Mouse (Mus musculus) liver, adult 2 months (tissue): Measurements from ENCODE around the gene Slc22a8. TPM values are rescaled to one million over a fixed set of nuclear protein-coding genes. Genes with fewer than 3 reads are reported as not detected.

ENCODE experiments used
- DNase-seq: peaks from one replicate; pipeline ENCODE4 v3.0.0-alpha.2; 2011; ENCODE audit warnings: low read depth, low spot score; ENCODE audit errors: extremely low read depth
- H3K27ac ChIP-seq: fragments of 200-500 bp; replicated peaks from 2 replicates; pipeline ENCODE4 v1.5.1; 2012; ENCODE audit warnings: low read depth, mild to moderate bottlenecking, control low read depth, inconsistent platforms, low read length; ENCODE audit not compliant: insufficient read depth
- H3K27me3 ChIP-seq: fragments of 200-500 bp; 2 replicates; pipeline ENCODE4 v1.6.1; 2012; ENCODE audit warnings: mild to moderate bottlenecking, moderate library complexity, low read length, inconsistent platforms; ENCODE audit not compliant: control insufficient read depth, insufficient read depth
- H3K36me3 ChIP-seq: fragments of 200-500 bp; 2 replicates; pipeline ENCODE4 v1.6.1; 2012; ENCODE audit warnings: low read length, inconsistent platforms; ENCODE audit not compliant: control insufficient read depth, insufficient read depth
- H3K4me1 ChIP-seq: fragments of 200-500 bp; 2 replicates; pipeline ENCODE4 v1.6.1; 2011; ENCODE audit warnings: low read length; ENCODE audit not compliant: control insufficient read depth, insufficient read depth
- H3K4me3 ChIP-seq: fragments of 200-500 bp; 2 replicates; pipeline ENCODE4 v1.5.1; 2011; ENCODE audit warnings: low read depth, mild to moderate bottlenecking, control low read depth, low read length, moderate library complexity; ENCODE audit not compliant: insufficient read depth
- H3K79me2 ChIP-seq: fragments of 200-500 bp; 2 replicates; pipeline ENCODE4 v1.6.1; 2012; ENCODE audit warnings: inconsistent platforms, mild to moderate bottlenecking, low read length, moderate library complexity; ENCODE audit not compliant: control insufficient read depth, insufficient read depth
- H3K9ac ChIP-seq: fragments of 200-500 bp; 2 replicates; pipeline ENCODE4 v1.6.1; 2012; ENCODE audit warnings: low read depth, mild to moderate bottlenecking, control low read depth, inconsistent platforms, low read length
- CTCF ChIP-seq: fragments of 200-500 bp; IDR thresholded peaks from 2 replicates; pipeline ENCODE4 v1.5.1; 2011; ENCODE audit warnings: low read depth, low read length, control low read depth
- POLR2A ChIP-seq: fragments of 200-500 bp; IDR thresholded peaks from 2 replicates; pipeline ENCODE4 v1.6.1; 2011; ENCODE audit warnings: low read length, control low read depth; ENCODE audit not compliant: insufficient read depth; ENCODE audit errors: extremely low read depth
- WGBS: fragments of 180-500 bp; shearing (Covaris S2); methylation state at CpG from one replicate; pipeline ENCODE4 v1.1.7; 2018; 5-methylcytosine and 5-hydroxymethylcytosine counted together
- polyA plus RNA-seq: library from polyadenylated mRNA; depleted of rRNA; stranded (reverse); fragments of >200 nt; gene quantifications from 2 replicates; pipeline ENCODE4 v1.2.3, GENCODE M21; 2012
- total RNA-seq: library from RNA; depleted of rRNA; stranded (reverse); fragments of >200 nt; gene quantifications from 2 replicates; pipeline ENCODE4 v1.2.3, GENCODE M21; 2014

Slc22a8 gene
- total and polyA plus RNA-seq, 2 experiments, result 0.02 TPM; not detected in 1

DNA sequence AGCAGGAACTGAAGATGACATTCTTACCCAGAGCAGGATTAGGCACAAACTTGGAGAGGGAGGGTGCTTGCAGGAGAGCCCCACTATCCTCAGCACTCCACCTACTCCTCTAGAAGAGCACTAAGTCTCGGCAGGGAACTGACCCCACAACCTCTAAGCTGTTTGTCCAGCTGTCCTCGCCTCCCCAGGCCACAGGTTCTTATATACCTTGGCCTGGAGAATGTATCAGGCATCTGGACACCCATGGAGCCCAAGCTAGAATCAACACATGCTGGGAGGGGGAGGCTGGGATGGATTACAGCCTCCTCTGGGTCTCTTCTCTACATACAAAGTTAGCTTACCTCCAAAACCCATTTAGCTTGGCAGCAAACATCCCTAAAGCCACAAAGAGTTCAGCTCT, 23.3 kb downstream of the Slc22a8 start:
- Histone ChIP-seq H3K9ac (no peak overlapping the region), H3K4me3 (no peak overlapping the region), H3K79me2 (no peaks in the 10 kb centered on the region), H3K27ac (no peak overlapping the region), H3K36me3 (no peaks in the 10 kb centered on the region), H3K4me1 (peaks cover 17% of the 10 kb centered on the region), H3K27me3 (no peaks in the 10 kb centered on the region)
- TF ChIP-seq POLR2A (no peak), CTCF (no peak)
- 73% methylated on average over 2 of the region's 2 CpGs for whole genome bisulfite sequencing
- DNase-seq, result no peak

DNA sequence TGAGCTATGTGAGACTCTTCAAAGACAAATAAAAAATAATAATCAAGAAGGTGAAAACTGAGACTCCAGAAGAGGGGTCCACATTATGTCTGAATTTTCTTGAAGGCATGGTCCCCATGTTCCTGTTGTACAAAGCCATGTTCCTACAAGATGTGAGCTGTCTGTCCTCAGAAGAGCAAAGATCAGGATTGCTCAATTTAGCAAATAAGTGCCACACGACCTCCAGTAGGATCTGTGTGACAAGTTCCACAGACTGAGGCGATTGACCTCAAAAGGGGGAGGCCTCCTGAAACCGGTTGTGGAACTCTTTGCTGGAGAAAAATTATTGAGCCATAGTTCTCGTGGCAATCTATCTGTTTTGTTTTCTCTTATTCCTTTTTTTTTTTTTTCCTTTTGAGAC, 25.3 kb downstream of the Slc22a8 start:
- H3K27ac ChIP-seq, result no peak overlapping the region
- H3K9ac ChIP-seq, result no peak overlapping the region
- 11% methylated on average over 4 of the region's 4 CpGs for WGBS
- H3K36me3 ChIP-seq, result no peaks in the 10 kb centered on the region
- peak; percentile 94 for DNase-seq
- H3K79me2 ChIP-seq, result no peaks in the 10 kb centered on the region
- H3K4me3 ChIP-seq, result no peak overlapping the region
- TF ChIP-seq POLR2A, result no peak
- TF ChIP-seq CTCF, result no peak
- no peaks in the 10 kb centered on the region for H3K27me3 ChIP-seq
- H3K4me1 ChIP-seq, result peaks cover 13% of the 10 kb centered on the region

DNA sequence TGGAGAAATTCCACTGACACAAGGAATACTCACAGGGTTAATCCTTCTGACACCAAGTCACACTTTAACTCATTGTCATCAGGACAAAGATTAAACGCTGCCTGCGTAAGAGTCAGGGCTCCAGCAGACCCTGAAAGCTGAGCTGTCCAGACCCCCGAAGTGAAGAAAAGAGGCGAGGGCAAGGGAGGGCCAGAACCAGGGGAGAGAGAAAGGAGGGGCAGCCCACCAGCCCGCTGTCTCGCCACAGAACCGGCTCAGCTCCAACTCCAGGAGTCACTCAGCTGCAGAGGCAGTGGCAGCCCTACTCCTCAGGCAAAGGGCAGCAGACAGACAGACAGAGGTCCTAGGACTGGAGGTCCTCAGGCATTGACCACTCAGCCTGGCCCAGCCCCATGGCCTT, 26.9 kb downstream of the Slc22a8 start, which contains the start of gene Slc22a6:
Gene Slc22a6 (plus strand): TSS at position 136 of the 400 bp plus-strand sequence.
- no peak within 1 kb of the TSS for H3K4me3 ChIP-seq
- 64% methylated on average over 7 of the region's 7 CpGs for WGBS
- no peaks in the 10 kb centered on the region for H3K36me3 ChIP-seq
- no peak for DNase-seq
- H3K27me3 ChIP-seq, result no peaks in the 10 kb centered on the region
- H3K79me2 ChIP-seq, result no peaks in the 10 kb centered on the region
- no peak within 1 kb of the TSS for H3K9ac ChIP-seq
- H3K27ac ChIP-seq, result no peak within 1 kb of the TSS
- TF ChIP-seq POLR2A (no peak), CTCF (no peak)
- peaks cover 3% of the 10 kb centered on the region for H3K4me1 ChIP-seq

DNA sequence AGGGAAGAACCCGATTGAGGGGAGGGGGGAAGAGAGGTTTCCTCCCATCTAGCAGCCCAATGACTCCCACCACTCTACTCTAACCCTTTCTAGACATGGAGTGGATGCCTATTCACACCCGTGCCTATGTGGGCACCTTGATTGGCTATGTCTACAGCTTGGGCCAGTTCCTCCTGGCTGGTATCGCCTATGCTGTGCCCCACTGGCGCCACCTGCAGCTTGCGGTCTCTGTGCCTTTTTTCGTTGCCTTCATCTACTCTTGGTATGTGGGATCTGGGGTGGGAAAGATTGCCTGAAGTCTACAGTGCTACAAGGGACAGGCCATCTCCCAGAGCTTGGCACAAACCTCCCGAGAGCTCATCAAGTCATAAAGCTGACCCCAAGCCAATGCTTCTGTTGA, 30.0 kb downstream of the Slc22a8 start:
- Histone ChIP-seq H3K9ac (no peak overlapping the region), H3K79me2 (no peaks in the 10 kb centered on the region), H3K36me3 (no peaks in the 10 kb centered on the region), H3K4me3 (no peak overlapping the region), H3K27me3 (no peaks in the 10 kb centered on the region), H3K27ac (no peak overlapping the region), H3K4me1 (no peaks in the 10 kb centered on the region)
- 92% methylated on average over 7 of the region's 7 CpGs for WGBS
- DNase-seq, result no peak
- TF ChIP-seq POLR2A (no peak), CTCF (no peak)

DNA sequence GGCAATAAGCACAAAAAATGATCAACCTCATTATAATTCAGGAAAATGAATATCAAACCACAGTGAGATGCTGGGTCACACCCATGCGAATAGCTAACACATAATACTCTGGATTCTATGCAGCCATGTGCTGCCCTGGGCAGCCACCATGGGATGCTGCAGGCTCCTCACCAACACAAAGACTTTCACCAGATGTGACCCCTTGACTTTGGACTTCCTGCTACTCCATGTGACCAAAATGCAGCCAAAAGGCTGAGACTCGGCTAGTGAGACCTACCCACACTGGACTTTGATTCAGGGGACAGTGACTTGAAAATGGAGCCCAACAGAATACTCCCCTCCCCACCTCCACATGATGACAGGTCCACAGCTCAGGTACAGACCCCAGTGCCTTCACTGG, 39.2 kb downstream of the Slc22a8 start:
- no peaks in the 10 kb centered on the region for H3K79me2 ChIP-seq
- WGBS, result 24% methylated on average over 2 of the region's 2 CpGs
- TF ChIP-seq CTCF, result peak; percentile 73
- no peak for TF ChIP-seq POLR2A
- no peak overlapping the region for H3K9ac ChIP-seq
- DNase-seq, result peak; percentile 97
- H3K27me3 ChIP-seq, result no peaks in the 10 kb centered on the region
- H3K4me1 ChIP-seq, result peaks cover 17% of the 10 kb centered on the region
- no peak overlapping the region for H3K4me3 ChIP-seq
- H3K36me3 ChIP-seq, result no peaks in the 10 kb centered on the region
- H3K27ac ChIP-seq, result peak overlapping the region; percentile 94

DNA sequence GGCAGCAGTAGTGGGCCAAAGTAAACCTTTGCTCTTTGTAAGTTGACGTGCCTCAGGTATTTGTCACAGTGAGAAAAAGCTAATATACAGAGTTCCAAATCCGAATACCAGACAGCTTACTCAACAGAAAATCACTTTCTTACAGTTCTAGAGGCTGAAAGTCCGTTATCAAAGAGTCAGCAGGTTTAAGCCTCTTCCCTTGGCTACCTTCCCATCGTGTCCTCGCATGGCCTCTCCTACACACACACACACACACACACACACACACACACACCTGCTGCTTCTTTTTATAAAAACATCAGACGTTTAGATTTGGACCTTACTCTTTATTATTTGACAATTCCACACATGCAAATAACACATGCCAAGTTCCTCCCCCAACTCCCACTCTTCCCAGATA, 39.8 kb downstream of the Slc22a8 start:
- no peak overlapping the region for H3K9ac ChIP-seq
- peak overlapping the region; percentile 94 for H3K27ac ChIP-seq
- H3K36me3 ChIP-seq, result no peaks in the 10 kb centered on the region
- H3K4me1 ChIP-seq, result peaks cover 17% of the 10 kb centered on the region
- TF ChIP-seq CTCF, result no peak
- no peak for TF ChIP-seq POLR2A
- peak; percentile 92 for DNase-seq
- H3K79me2 ChIP-seq, result no peaks in the 10 kb centered on the region
- H3K27me3 ChIP-seq, result no peaks in the 10 kb centered on the region
- 13% methylated on average over 6 of the region's 6 CpGs for WGBS
- no peak overlapping the region for H3K4me3 ChIP-seq
